Mouse (Mus musculus): Measurements from ENCODE around the gene Gm10964. TPM values are rescaled to one million over a fixed set of nuclear protein-coding genes. Genes with fewer than 3 reads are reported as not detected.

The Gm10964 gene
- polyA plus RNA-seq, 1 experiment = not detected

- Histone ChIP-seq H3K36me3 (ENCODE audit: control insufficient read depth, insufficient read depth, low read length) (peaks cover 10% of the 10 kb centered on the region), H3K4me1 (ENCODE audit: control insufficient read depth, insufficient read depth, insufficient read length, low read length) (peaks cover 8% of the 10 kb centered on the region; the same call in 1 of the 2 replicates), H3K27ac (ENCODE audit: insufficient read depth, low read depth, low read length) (no peak overlapping the region), H3K27me3 (ENCODE audit: control insufficient read depth, insufficient read depth, low read length) (no peaks in the 10 kb centered on the region), H3K4me3 (ENCODE audit: low read depth, low read length) (no peak overlapping the region)
- no peak for TF ChIP-seq CTCF (IDR thresholded peaks at IDR 0.05; ENCODE audit: extremely low read depth, insufficient read length, insufficient replicate concordance, low read depth, low read length)
- TF ChIP-seq POLR2A (IDR thresholded peaks at IDR 0.05; ENCODE audit: low read depth, low read length) = no peak
- WGBS = 69% methylated on average over 7 of the region's 7 CpGs
Measured at GRCm38 (mm10) chr3:103779183-103779582, 40.0 kb downstream of the Gm10964 start.

- H3K27ac ChIP-seq (ENCODE audit: insufficient read depth, low read depth, low read length) = peak overlapping the region; percentile 9; the same call in 1 of the 2 replicates
- no peak overlapping the region for H3K4me3 ChIP-seq (ENCODE audit: low read depth, low read length)
- H3K27me3 ChIP-seq (ENCODE audit: control insufficient read depth, insufficient read depth, low read length) = no peaks in the 10 kb centered on the region
- TF ChIP-seq CTCF (IDR thresholded peaks at IDR 0.05; ENCODE audit: extremely low read depth, insufficient read length, insufficient replicate concordance, low read depth, low read length) (no peak), POLR2A (IDR thresholded peaks at IDR 0.05; ENCODE audit: low read depth, low read length) (no peak)
- WGBS = 88% methylated on average over 3 of the region's 3 CpGs
- H3K36me3 ChIP-seq (ENCODE audit: control insufficient read depth, insufficient read depth, low read length) = peaks cover 10% of the 10 kb centered on the region
- H3K4me1 ChIP-seq (ENCODE audit: control insufficient read depth, insufficient read depth, insufficient read length, low read length) = peaks cover 11% of the 10 kb centered on the region; the same call in 1 of the 2 replicates
Measured at GRCm38 (mm10) chr3:103780271-103780670, 41.1 kb downstream of the Gm10964 start.

- WGBS = 75% methylated on average over 5 of the region's 5 CpGs
- H3K27ac ChIP-seq (ENCODE audit: insufficient read depth, low read depth, low read length) = no peak overlapping the region
- no peak overlapping the region for H3K4me3 ChIP-seq (ENCODE audit: low read depth, low read length)
- H3K27me3 ChIP-seq (ENCODE audit: control insufficient read depth, insufficient read depth, low read length) = no peaks in the 10 kb centered on the region
- H3K4me1 ChIP-seq (ENCODE audit: control insufficient read depth, insufficient read depth, insufficient read length, low read length) = peaks cover 11% of the 10 kb centered on the region; the same call in 1 of the 2 replicates
- H3K36me3 ChIP-seq (ENCODE audit: control insufficient read depth, insufficient read depth, low read length) = peaks cover 10% of the 10 kb centered on the region
- TF ChIP-seq CTCF (IDR thresholded peaks at IDR 0.05; ENCODE audit: extremely low read depth, insufficient read length, insufficient replicate concordance, low read depth, low read length) (no peak), POLR2A (IDR thresholded peaks at IDR 0.05; ENCODE audit: low read depth, low read length) (no peak)
Measured at GRCm38 (mm10) chr3:103780777-103781176, 41.6 kb downstream of the Gm10964 start.

GRCm38 (mm10) chr3:103782844-103783609, 43.9 kb downstream of the Gm10964 start:
- H3K27me3 ChIP-seq (ENCODE audit: control insufficient read depth, insufficient read depth, low read length) = no peaks in the 10 kb centered on the region
- peaks cover 11% of the 10 kb centered on the region; the same call in 1 of the 2 replicates for H3K4me1 ChIP-seq (ENCODE audit: control insufficient read depth, insufficient read depth, insufficient read length, low read length)
- TF ChIP-seq CTCF (IDR thresholded peaks at IDR 0.05; ENCODE audit: extremely low read depth, insufficient read length, insufficient replicate concordance, low read depth, low read length) (no peak), POLR2A (IDR thresholded peaks at IDR 0.05; ENCODE audit: low read depth, low read length) (no peak)
- peaks cover under 1% of the 10 kb centered on the region; the same call in 1 of the 2 replicates for H3K36me3 ChIP-seq (ENCODE audit: control insufficient read depth, insufficient read depth, low read length)
- no peak overlapping the region for H3K4me3 ChIP-seq (ENCODE audit: low read depth, low read length)
- 52% methylated on average over 4 of the region's 4 CpGs for WGBS
- peak overlapping the region; percentile 32; the same call in 1 of the 2 replicates for H3K27ac ChIP-seq (ENCODE audit: insufficient read depth, low read depth, low read length)

- TF ChIP-seq CTCF (IDR thresholded peaks at IDR 0.05; ENCODE audit: extremely low read depth, insufficient read length, insufficient replicate concordance, low read depth, low read length) = no peak
- TF ChIP-seq POLR2A (IDR thresholded peaks at IDR 0.05; ENCODE audit: low read depth, low read length) = no peak
- Histone ChIP-seq H3K27ac (ENCODE audit: insufficient read depth, low read depth, low read length) (peak overlapping the region; percentile 3; the same call in 1 of the 2 replicates), H3K36me3 (ENCODE audit: control insufficient read depth, insufficient read depth, low read length) (no peaks in the 10 kb centered on the region), H3K27me3 (ENCODE audit: control insufficient read depth, insufficient read depth, low read length) (no peaks in the 10 kb centered on the region), H3K4me3 (ENCODE audit: low read depth, low read length) (no peak overlapping the region), H3K4me1 (ENCODE audit: control insufficient read depth, insufficient read depth, insufficient read length, low read length) (peaks cover 14% of the 10 kb centered on the region; the same call in 1 of the 2 replicates)
- 28% methylated on average over 7 of the region's 7 CpGs for WGBS
Measured at GRCm38 (mm10) chr3:103787225-103787624, 48.1 kb downstream of the Gm10964 start.

GRCm38 (mm10) chr3:103789096-103789495, 49.9 kb downstream of the Gm10964 start:
- no peaks in the 10 kb centered on the region for H3K36me3 ChIP-seq (ENCODE audit: control insufficient read depth, insufficient read depth, low read length)
- no peak overlapping the region for H3K27ac ChIP-seq (ENCODE audit: insufficient read depth, low read depth, low read length)
- 34% methylated on average over 7 of the region's 7 CpGs for WGBS
- H3K4me1 ChIP-seq (ENCODE audit: control insufficient read depth, insufficient read depth, insufficient read length, low read length) = peaks cover 10% of the 10 kb centered on the region; the same call in 1 of the 2 replicates
- H3K4me3 ChIP-seq (ENCODE audit: low read depth, low read length) = no peak overlapping the region
- TF ChIP-seq POLR2A (IDR thresholded peaks at IDR 0.05; ENCODE audit: low read depth, low read length) = no peak
- no peak for TF ChIP-seq CTCF (IDR thresholded peaks at IDR 0.05; ENCODE audit: extremely low read depth, insufficient read length, insufficient replicate concordance, low read depth, low read length)
- no peaks in the 10 kb centered on the region for H3K27me3 ChIP-seq (ENCODE audit: control insufficient read depth, insufficient read depth, low read length)

GRCm38 (mm10) chr3:103789891-103790345, 50.8 kb downstream of the Gm10964 start:
- TF ChIP-seq POLR2A (IDR thresholded peaks at IDR 0.05; ENCODE audit: low read depth, low read length) (no peak), CTCF (IDR thresholded peaks at IDR 0.05; ENCODE audit: extremely low read depth, insufficient read length, insufficient replicate concordance, low read depth, low read length) (no peak)
- WGBS = under 1% methylated on average over 14 of the region's 14 CpGs

More at GRCm38 (mm10) chr3:103789891-103790345, 50.8 kb downstream of the Gm10964 start:
- Histone ChIP-seq H3K4me3 (ENCODE audit: low read depth, low read length) (peak overlapping the region; percentile 81), H3K4me1 (ENCODE audit: control insufficient read depth, insufficient read depth, insufficient read length, low read length) (peaks cover 7% of the 10 kb centered on the region; the same call in 1 of the 2 replicates), H3K27me3 (ENCODE audit: control insufficient read depth, insufficient read depth, low read length) (no peaks in the 10 kb centered on the region), H3K27ac (ENCODE audit: insufficient read depth, low read depth, low read length) (peak overlapping the region; percentile 69), H3K36me3 (ENCODE audit: control insufficient read depth, insufficient read depth, low read length) (no peaks in the 10 kb centered on the region)
